Mouse (Mus musculus) heart, embryonic 12.5 days (tissue): ENCODE results near the gene Id2. TPM values are rescaled to one million over a fixed set of nuclear protein-coding genes. Genes with fewer than 3 reads are reported as not detected.

ENCODE experiments used
- ATAC-seq: fragments of 200-750 bp; cut with Nextera tagmentation; 2 replicates; pipeline ENCODE4 v1.8.0; 2017; ENCODE audit warnings: moderate TSS enrichment, moderate library complexity; ENCODE audit not compliant: insufficient number of reproducible peaks, low FRiP score
- H3K27ac ChIP-seq: fragments of 300-500 bp; sonication (generic); 2 replicates; pipeline ENCODE4 v1.5.1; 2016; ENCODE audit warnings: mild to moderate bottlenecking, moderate library complexity; ENCODE audit not compliant: poor library complexity, severe bottlenecking
- H3K27me3 ChIP-seq: fragments of 300-500 bp; sonication (generic); replicated peaks from 2 replicates; pipeline ENCODE4 v1.6.1; 2016; ENCODE audit warnings: mild to moderate bottlenecking, moderate library complexity
- H3K36me3 ChIP-seq: fragments of 300-500 bp; sonication (generic); 2 replicates; pipeline ENCODE4 v1.6.1; 2016; ENCODE audit warnings: mild to moderate bottlenecking, moderate library complexity
- H3K4me1 ChIP-seq: fragments of 300-500 bp; sonication (generic); replicated peaks from 2 replicates; pipeline ENCODE4 v1.6.1; 2016; ENCODE audit warnings: mild to moderate bottlenecking
- H3K4me2 ChIP-seq: fragments of 300-500 bp; sonication (generic); 2 replicates; pipeline ENCODE4 v1.6.1; 2016; ENCODE audit warnings: mild to moderate bottlenecking, moderate library complexity
- H3K4me3 ChIP-seq: fragments of 300-500 bp; sonication (generic); 2 replicates; pipeline ENCODE4 v1.5.1; 2016; ENCODE audit warnings: mild to moderate bottlenecking
- H3K9ac ChIP-seq: fragments of 300-500 bp; sonication (generic); 2 replicates; pipeline ENCODE4 v1.6.1; 2016; ENCODE audit warnings: mild to moderate bottlenecking, moderate library complexity
- H3K9me3 ChIP-seq: fragments of 300-500 bp; sonication (generic); replicated peaks from 2 replicates; pipeline ENCODE4 v1.6.1; 2016; ENCODE audit warnings: mild to moderate bottlenecking, moderate library complexity
- WGBS: fragments of 180-500 bp; shearing (Covaris S2); methylation state at CpG from one replicate; pipeline ENCODE4 v1.1.7; 2016; 5-methylcytosine and 5-hydroxymethylcytosine counted together
- polyA plus RNA-seq: library from polyadenylated mRNA; unstranded; fragments of >200 nt; fragmentation: Nextera tagmentation; extraction: Ambion mirVana; gene quantifications from 2 replicates; pipeline ENCODE4 v1.2.1, GENCODE M21; 2016

The Id2 gene
- polyA plus RNA-seq, 1 experiment from 2014 or later, result 433 TPM

DNA sequence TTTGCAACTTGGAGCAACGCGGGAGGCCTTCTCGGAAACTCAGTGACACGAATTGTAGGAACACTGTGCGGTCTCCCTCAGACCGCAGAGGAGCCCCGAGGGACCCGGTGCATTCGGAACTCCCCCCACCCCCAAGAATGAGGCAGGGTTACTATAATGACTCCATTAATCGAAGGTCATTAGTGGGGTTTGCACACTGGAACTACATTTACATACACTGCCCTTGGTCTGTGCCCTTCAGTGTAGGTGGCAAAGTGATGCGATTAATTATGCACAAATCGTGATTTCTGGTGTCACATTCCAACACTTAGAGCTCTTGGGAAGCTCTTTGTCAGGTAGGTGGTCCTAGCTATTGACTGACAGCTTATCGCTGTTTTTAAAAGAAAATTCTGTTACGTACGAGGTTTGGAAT lies 294 bp downstream of the Id2 start:
- peak overlapping the region; percentile 97 for H3K27ac ChIP-seq
- WGBS, result under 1% methylated on average over 15 of the region's 15 CpGs
- no peaks in the 10 kb centered on the region for H3K9me3 ChIP-seq
- peaks cover 32% of the 10 kb centered on the region for H3K4me1 ChIP-seq
- H3K4me3 ChIP-seq, result peak overlapping the region; percentile 93
- no peaks in the 10 kb centered on the region for H3K27me3 ChIP-seq
- H3K36me3 ChIP-seq, result 0 out of 2 replicates have a peak, but pooled peaks cover 2% of the 10 kb centered on the region
- ATAC-seq, result no peak
- H3K4me2 ChIP-seq, result peak overlapping the region; percentile 86
- peak overlapping the region; percentile 76 for H3K9ac ChIP-seq

DNA sequence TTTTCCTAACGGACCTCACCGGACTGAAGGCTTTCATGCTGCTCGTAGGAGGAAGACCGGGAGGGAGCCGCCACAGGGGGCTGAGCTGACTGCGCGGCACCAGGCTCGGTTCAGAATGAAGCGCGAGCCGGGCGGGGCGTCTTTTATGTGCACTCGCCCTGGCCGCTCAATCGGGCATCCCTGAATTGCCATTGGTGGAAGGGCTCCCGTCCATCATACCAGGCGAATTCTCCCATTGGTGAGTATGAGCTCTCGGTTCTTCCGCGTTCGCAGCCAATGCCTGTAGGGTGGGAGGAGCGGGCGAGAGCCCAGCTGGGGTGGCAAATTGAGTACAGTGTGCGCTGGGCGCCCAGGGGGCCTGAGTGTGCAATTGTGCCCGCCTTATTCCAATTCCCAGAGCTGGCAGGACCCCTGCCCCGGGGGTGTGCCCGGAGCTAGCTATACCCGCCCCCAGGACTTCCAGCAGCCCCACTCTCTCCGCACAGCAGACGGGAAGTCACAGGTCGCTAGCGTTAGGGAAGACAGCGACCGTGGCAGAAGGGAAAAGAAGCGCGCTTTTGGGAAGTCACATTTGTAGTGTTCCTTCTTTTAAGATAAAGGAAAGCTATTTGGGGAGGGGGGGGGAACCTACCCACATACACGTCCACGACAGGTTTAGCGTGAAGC lies 833 bp downstream of the Id2 start:
- H3K4me2 ChIP-seq, result peak overlapping the region; percentile 86
- peak overlapping the region; percentile 97 for H3K27ac ChIP-seq
- H3K9ac ChIP-seq, result peak overlapping the region; percentile 92
- peaks cover 31% of the 10 kb centered on the region for H3K4me1 ChIP-seq
- no peaks in the 10 kb centered on the region for H3K27me3 ChIP-seq
- under 1% methylated on average over 41 of the region's 41 CpGs for WGBS
- H3K36me3 ChIP-seq, result 0 out of 2 replicates have a peak, but pooled peaks cover 2% of the 10 kb centered on the region
- H3K4me3 ChIP-seq, result peak overlapping the region; percentile 93
- ATAC-seq, result peak; percentile 86
- no peaks in the 10 kb centered on the region for H3K9me3 ChIP-seq

DNA sequence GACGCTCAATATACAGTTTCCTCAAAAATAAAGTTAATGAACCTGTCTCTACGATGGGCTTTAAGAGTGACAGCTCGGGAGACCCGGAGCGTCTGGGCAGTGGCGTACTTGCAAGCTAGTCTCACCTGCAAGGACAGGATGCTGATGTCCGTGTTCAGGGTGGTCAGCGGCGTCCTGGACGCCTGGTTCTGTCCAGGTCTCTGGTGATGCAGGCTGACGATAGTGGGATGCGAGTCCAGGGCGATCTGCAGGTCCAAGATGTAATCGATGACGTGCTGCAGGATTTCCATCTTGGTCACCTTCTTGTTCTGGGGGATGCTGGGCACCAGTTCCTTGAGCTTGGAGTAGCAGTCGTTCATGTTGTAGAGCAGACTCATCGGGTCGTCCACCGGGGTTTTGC lies 1.4 kb downstream of the Id2 start:
- 0 out of 2 replicates have a peak, but pooled peaks cover 2% of the 10 kb centered on the region for H3K36me3 ChIP-seq
- H3K4me1 ChIP-seq, result peaks cover 34% of the 10 kb centered on the region
- no peak for ATAC-seq
- under 1% methylated on average over 19 of the region's 19 CpGs for WGBS
- H3K4me3 ChIP-seq, result peak overlapping the region; percentile 93
- H3K27ac ChIP-seq, result peak overlapping the region; percentile 95
- H3K9me3 ChIP-seq, result no peaks in the 10 kb centered on the region
- H3K27me3 ChIP-seq, result no peaks in the 10 kb centered on the region
- peak overlapping the region; percentile 92 for H3K9ac ChIP-seq
- peak overlapping the region; percentile 86 for H3K4me2 ChIP-seq

DNA sequence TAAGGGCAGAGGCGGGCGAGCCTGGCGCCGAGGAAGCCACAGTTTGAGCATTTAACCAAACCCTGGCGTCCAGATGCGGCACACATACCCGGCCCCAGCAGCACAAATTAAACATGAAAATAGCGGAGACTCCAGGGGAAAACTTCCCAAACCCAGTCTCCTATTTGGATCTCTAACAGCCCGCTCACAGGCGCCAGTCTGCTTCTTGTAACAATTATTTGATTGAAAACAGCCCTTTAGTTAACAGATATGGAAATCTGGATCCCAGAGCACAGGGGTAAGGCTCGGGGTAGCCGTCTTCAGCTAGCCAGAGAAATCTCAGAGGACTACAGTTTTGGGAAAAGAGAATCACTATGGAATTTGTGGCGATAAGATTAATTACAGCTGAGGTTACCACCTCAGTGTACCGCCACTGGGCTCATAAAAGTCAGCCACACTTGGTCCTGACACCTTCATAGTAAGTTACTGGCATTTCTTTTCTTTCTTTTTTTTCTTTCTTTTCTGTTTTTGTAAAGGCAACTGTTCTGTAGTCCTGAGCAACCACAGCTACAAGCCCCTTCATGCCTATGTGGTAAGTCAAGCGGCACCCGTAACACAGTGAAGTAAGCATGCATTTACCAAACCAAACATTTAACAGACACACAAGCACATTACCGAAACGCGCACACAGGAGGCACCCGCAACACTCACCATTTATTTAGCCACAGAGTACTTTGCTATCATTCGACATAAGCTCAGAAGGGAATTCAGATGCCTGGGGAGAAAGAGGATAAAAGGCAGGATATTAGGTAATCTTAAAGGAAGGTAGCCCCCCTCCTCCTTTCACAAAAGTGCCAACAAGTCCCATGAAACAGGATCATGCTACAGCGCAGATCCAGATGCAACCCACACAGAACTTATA lies 2.1 kb downstream of the Id2 start:
- H3K4me1 ChIP-seq, result peaks cover 40% of the 10 kb centered on the region
- peak overlapping the region; percentile 93 for H3K4me3 ChIP-seq
- no peak for ATAC-seq
- 0 out of 2 replicates have a peak, but pooled peaks cover 2% of the 10 kb centered on the region for H3K36me3 ChIP-seq
- WGBS, result under 1% methylated on average over 22 of the region's 22 CpGs
- no peaks in the 10 kb centered on the region for H3K9me3 ChIP-seq
- H3K9ac ChIP-seq, result peak overlapping the region; percentile 92
- H3K4me2 ChIP-seq, result peak overlapping the region; percentile 86
- peak overlapping the region; percentile 95 for H3K27ac ChIP-seq
- H3K27me3 ChIP-seq, result no peaks in the 10 kb centered on the region

DNA sequence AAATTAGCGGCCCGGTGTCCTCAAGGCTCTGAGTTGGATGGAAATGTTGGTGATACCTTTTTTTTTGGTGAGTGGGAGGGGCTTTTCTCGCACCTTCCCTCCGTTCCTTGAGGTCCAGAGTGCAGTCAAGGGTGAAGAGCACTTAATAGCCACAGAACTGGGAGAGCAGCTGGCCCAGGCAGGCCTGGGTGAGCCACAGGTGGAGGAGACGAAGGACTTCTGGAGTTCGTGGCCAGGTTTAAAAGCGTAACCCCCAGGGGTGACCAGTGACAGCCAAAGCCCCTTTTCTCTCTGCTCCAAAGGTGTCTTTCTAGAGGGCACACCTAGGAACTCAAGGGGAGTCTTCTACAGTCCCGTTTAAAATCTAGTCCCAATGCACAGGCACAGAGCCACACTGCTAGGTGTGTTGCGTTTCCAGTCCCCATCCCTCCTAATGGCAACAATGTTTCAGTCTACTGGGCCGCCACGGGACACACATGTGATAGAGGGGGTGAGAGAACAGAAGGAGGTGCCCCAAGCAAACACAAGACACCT lies 3.6 kb downstream of the Id2 start:
- WGBS, result 14% methylated on average over 11 of the region's 11 CpGs
- H3K4me2 ChIP-seq, result peak overlapping the region; percentile 68
- H3K9ac ChIP-seq, result peak overlapping the region; percentile 83
- ATAC-seq, result no peak
- peak overlapping the region; percentile 58 for H3K4me3 ChIP-seq
- H3K4me1 ChIP-seq, result peaks cover 49% of the 10 kb centered on the region
- H3K36me3 ChIP-seq, result 0 out of 2 replicates have a peak, but pooled peaks cover 2% of the 10 kb centered on the region
- H3K9me3 ChIP-seq, result no peaks in the 10 kb centered on the region
- no peaks in the 10 kb centered on the region for H3K27me3 ChIP-seq
- peak overlapping the region; percentile 79 for H3K27ac ChIP-seq

DNA sequence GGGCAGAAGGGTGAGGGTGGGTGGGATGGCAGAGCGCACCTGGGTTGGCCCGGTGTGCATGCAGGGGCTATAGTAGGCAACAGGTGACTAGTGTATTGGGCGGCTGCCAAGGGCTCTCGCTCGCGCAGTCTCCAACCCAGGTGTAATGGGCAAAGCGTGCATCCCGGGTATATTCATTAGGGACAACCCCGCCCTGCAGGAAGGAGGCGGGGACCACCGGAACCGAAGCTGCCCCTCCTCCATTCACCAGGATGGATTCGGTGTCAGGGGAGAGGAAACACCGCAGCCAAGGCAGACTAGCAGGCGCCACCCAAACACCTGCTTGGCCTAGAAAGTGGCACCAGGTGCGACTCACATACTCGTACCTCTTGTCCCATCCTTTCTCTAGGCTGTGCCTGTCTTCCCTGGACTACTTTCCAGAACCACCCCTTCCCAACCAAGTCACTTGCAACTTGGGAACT lies 4.2 kb downstream of the Id2 start:
- H3K4me1 ChIP-seq, result peaks cover 43% of the 10 kb centered on the region
- H3K27me3 ChIP-seq, result no peaks in the 10 kb centered on the region
- ATAC-seq, result peak; percentile 16
- H3K9me3 ChIP-seq, result no peaks in the 10 kb centered on the region
- peak overlapping the region; percentile 79 for H3K27ac ChIP-seq
- peak overlapping the region; percentile 68 for H3K4me2 ChIP-seq
- H3K4me3 ChIP-seq, result peak overlapping the region; percentile 58
- 0 out of 2 replicates have a peak, but pooled peaks cover 2% of the 10 kb centered on the region for H3K36me3 ChIP-seq
- WGBS, result 2% methylated on average over 17 of the region's 17 CpGs
- peak overlapping the region; percentile 83 for H3K9ac ChIP-seq

DNA sequence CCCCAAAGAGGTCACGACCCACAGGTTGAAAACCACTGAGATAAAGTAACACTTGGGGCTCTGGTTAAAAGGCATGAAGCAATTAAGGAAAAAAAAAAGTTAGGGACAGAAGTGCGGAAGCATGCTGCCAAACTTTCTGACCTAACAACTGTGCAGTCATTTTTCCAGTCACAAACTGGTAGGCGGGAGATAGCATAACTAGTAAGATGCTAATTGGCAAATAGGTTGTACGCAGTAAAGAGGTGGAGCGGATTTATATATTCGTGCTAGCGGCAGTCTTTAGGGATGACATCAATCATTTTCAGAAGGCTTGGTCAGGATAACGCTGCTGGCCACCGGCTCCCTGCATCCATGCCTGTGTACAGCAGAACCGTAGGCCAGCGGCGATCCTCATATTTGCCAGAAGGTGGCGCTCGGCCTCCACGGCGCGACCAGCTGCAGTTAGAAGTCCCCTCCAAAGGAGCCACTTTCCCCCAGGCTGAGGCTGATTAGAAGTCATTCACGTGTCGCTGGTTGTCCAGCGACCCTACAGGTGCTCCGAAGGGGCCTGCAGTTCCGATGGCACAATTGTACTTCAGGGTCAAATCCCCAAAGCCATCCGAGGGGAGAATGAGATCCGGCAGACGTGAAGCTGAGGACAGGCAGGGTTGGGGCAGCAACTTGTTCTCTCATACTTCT lies 4.8 kb downstream of the Id2 start:
- WGBS, result 8% methylated on average over 25 of the region's 25 CpGs
- peak overlapping the region; percentile 79 for H3K27ac ChIP-seq
- H3K9me3 ChIP-seq, result no peaks in the 10 kb centered on the region
- H3K4me1 ChIP-seq, result peaks cover 41% of the 10 kb centered on the region
- H3K27me3 ChIP-seq, result no peaks in the 10 kb centered on the region
- H3K36me3 ChIP-seq, result 0 out of 2 replicates have a peak, but pooled peaks cover 2% of the 10 kb centered on the region
- peak overlapping the region; percentile 83 for H3K9ac ChIP-seq
- peak overlapping the region; percentile 58 for H3K4me3 ChIP-seq
- peak overlapping the region; percentile 68 for H3K4me2 ChIP-seq
- ATAC-seq, result peak; percentile 67

DNA sequence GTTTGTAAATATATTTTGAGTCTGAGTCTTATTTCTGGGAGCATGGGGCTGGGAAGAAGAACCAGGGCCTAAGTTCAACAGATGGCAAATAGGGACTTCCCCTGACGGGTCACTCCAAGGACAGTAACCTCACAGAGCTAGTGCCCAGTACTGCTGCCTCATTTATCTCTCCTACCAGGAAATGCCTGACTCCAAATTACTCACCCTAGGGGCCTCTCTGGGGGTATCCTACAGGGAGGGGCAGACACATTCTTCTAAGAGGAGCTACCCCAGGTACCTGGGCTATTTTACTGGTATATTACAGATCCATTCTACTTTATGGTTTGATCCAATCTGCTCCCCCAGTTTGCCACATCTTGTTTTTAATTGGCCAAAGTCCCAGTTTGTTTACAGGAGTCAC lies 7.5 kb downstream of the Id2 start:
- Histone ChIP-seq H3K4me1 (peaks cover 46% of the 10 kb centered on the region), H3K36me3 (0 out of 2 replicates have a peak, but pooled peaks cover 2% of the 10 kb centered on the region), H3K4me2 (no peak overlapping the region), H3K4me3 (no peak overlapping the region), H3K27me3 (no peaks in the 10 kb centered on the region), H3K27ac (peak overlapping the region; percentile 6; the same call in 1 of the 2 replicates), H3K9ac (peak overlapping the region; percentile 10; the same call in 1 of the 2 replicates), H3K9me3 (no peaks in the 10 kb centered on the region)
- ATAC-seq, result no peak; the same call in 1 of the 2 replicates
- 22% methylated on average over 1 of the region's 1 CpGs for WGBS

DNA sequence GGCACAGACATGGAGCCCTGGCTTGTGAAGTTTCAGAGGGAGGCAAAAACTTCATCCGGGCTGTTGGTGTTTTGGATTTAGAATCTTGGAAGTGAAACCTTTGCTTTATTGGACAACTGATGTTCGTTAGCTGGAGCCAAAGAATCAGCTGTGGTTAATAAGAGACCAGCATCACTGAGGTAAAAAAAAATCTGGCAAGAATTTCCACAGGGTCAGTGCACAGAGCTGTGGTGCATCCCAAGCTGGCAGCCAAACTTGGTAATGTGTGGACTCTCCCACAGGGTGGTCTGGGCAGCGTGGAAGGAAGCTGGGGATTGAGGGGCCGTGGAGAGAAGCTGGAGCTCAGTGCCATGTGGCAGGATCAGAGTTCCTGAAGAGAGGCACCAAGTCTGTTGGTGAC lies 10.0 kb downstream of the Id2 start:
- no peak for ATAC-seq
- Histone ChIP-seq H3K4me3 (no peak overlapping the region), H3K9ac (no peak overlapping the region), H3K9me3 (no peaks in the 10 kb centered on the region), H3K27me3 (no peaks in the 10 kb centered on the region), H3K4me1 (peaks cover 49% of the 10 kb centered on the region), H3K27ac (no peak overlapping the region), H3K4me2 (no peak overlapping the region), H3K36me3 (no peaks in the 10 kb centered on the region)
- WGBS, result 49% methylated on average over 4 of the region's 4 CpGs

DNA sequence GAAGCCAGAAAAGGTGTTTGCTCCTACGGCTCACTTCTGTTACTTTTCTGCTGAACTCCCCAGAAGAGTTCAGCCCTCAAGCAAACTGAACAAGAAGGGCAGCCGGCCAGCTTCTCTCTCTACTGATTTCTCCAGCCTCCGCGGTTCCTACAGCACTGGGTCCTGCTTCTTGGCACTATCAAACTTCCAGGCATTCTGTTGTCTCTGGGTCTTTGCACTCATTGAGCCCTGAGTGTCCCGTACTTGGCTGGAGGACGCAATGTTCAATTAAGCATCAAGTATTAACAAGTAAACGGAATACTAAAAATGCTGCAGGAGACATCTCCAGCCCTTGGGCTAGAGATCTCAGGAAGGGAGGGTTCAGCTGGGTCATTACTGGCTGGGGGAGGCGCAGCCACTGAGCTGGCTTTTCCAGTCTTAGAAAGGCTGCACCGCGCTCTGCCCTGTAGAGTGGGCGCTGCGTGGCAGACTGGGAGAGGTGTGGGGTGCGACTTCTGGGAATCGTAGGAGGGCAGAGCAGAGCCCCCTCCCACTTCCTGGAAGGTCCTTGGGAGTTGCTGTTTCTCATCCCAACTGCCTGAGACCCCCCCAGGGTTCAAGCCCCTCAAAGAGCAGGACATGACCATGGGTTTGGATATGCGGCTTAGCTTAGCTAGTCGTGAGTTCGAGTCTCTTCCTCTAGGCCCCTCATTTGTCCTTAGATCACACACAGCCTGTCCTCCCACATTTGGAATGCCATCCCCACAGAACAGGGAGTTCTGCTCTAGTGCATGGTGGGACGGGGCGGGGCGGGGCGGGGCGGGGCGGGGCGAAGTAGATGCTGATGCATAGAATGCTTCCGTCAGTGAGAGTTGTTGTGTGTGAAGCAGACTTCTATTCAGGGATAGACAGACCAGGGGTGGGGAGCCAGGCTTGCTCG lies 13.4 kb downstream of the Id2 start:
- WGBS, result 35% methylated on average over 26 of the region's 26 CpGs
- Histone ChIP-seq H3K4me3 (no peak overlapping the region), H3K27me3 (no peaks in the 10 kb centered on the region), H3K4me2 (peak overlapping the region; percentile 47), H3K36me3 (no peaks in the 10 kb centered on the region), H3K9ac (no peak overlapping the region), H3K4me1 (peaks cover 25% of the 10 kb centered on the region), H3K9me3 (no peaks in the 10 kb centered on the region), H3K27ac (peak overlapping the region; percentile 5; the same call in 1 of the 2 replicates)
- no peak for ATAC-seq
